Mouse (Mus musculus): ENCODE data around the gene Thegl.

Thegl gene

GRCm38 (mm10) chr5:77097686-77098085 is 81.9 kb downstream of the Thegl start:
- DNase-seq = no peak

GRCm38 (mm10) chr5:77098874-77099273 is 83.1 kb downstream of the Thegl start:
- DNase-seq = no peak

- no peak for DNase-seq
These were observed 83.6 kb downstream of the Thegl start for GRCm38 (mm10) chr5:77099317-77099996.

- no peak for DNase-seq
These were observed 84.2 kb downstream of the Thegl start for GRCm38 (mm10) chr5:77099997-77100380.

DNA sequence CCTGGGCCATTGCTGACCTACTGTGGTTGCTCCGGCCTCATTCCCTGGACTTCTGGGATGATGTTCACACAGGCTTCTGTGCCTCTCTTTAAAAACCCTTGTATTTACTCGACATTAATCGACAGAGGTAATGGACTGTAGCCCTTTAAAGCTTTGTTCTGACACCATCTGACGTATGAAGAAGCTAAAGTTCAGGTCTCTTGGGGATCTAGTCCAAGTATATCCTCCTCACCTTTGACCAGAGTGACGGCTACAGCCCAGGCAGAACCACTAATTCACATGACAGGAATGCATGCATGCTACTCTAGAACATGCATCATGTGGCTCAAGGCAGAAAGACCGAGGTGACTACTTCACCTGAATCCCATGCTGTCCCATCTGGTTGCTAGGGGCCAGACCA is 84.9 kb downstream of the Thegl start:
- DNase-seq = no peak

- no peak for DNase-seq
These were observed 86.9 kb downstream of the Thegl start for GRCm38 (mm10) chr5:77102522-77103365.

DNA sequence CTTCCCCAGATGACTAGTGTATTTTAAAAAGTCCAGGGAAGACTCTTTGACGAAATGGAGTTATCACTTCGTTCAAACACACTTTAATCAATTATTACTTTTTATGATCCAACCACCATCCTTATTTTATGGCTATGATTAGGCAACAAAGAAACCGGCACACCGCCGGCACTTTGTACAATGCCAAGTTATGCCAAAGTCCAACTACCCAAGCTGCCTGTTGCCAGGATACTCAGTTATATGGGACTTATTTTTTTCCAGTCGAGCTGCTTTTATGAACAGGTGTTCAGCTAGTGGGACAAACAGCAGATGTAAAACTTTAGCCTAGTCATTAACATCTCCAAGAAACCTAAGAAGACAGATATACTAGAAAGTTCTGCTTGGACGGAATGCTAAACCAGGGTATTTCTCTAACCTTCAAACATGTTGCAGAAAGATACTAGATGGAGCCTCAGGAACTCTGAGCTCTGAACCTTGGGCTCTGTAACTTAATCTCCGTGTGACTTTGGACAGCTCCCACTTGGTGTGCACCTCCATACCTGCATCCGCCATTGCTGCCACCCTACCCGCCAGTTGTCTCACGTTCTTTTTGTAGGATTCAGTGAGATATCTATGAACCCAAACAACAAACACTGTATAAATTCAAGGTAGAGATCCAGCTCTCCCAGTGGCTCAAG is 91.5 kb downstream of the Thegl start:
- DNase-seq = no peak

- DNase-seq = no peak
These were observed 93.0 kb downstream of the Thegl start for GRCm38 (mm10) chr5:77108806-77109205.

DNA sequence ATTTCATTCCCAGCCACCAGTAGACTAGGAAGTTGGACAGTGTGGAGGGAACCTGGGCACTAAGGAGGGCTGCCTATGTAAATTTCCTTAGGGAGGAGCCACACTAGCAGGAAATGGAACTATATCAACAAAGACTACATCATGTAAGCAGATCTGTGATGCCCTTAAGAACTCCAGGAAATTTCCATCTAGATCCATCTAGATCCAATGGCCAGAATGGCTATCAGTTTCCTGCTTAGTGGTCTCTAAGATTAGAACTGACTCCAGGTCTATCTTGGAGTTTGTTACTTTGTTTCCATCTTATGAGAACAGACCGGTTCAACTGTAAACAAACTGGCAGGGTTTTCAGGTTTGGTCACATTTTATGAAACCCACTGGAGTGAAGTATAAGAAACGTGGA is 94.0 kb downstream of the Thegl start:
- no peak for DNase-seq
